Mouse (Mus musculus) mature B cell (primary cell): ENCODE results near the gene Btbd11.
"Not testable (repeated sequence)": the region's sequence is repeated elsewhere in the genome, so short reads cannot be mapped to it uniquely, and the experiment has no call there.

ENCODE experiments used
- in situ Hi-C: fragments of 300-500 bp; cut with MboI; formaldehyde crosslinking; loops from 2 replicates; pipeline ENCODE4 v1.14.3; 2019

Gene Btbd11

GRCm38 (mm10) chr10:85655881-85656280 is 269.3 kb downstream of the Btbd11 start:
- in situ Hi-C loops, result no loop called here

DNA sequence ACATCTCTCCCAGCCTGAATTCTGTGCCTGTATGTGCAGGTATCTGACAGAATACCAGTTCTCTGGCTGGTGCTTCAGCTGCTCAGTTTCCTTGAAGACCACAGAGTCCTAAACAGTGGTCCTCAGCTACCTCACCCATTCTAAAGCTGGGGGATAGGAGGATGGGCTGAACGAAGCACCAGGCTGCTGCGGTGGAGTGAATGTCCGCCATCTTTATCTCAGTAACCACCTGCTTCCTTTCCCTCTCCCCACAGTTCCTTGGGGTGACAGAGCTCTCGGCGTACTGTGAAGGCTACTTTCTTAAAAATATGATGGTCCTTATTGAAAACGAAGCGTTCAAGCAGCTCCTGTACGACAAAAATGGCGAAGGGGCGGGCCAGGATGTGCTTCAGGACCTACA is 271.3 kb downstream of the Btbd11 start:
- in situ Hi-C loops, result no loop called here

DNA sequence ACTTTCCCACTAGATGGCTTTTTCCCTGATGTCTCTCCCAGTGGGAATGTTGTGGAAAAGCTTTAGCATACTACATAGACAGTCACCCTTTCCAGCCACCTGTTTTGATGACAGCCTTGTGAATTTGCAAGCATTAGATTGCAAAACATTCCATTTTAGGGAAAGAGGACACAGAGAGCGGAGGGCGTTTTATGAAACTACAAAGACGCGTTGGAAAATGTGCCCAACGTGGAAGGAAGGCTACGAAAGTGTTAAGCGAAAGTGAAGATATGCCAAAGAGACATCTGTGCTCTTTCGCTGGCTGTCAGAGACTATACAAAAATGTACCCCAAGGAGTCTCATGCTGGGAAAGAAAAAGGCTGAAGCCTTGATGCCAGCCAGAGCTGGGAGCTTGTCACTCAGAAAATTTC is 286.9 kb downstream of the Btbd11 start:
- in situ Hi-C loops, result no loop called here

DNA sequence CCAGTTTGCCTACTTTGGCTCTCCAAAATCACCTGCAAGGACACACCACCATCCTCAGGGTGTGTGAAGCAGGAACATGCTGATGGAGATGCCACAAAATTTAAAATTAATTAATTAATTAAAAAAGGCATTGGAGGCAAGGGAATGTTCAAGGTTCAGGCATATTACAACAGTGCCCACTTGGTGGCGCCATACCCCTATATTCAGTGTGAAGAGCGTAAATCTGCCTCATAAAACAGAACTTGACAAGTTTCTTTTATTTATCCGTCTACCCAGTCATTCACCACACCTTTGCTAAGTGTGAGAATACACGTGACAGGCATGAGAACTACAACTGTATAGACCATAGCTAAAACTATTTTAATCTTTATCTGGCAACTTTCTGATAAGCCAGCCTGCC is 292.0 kb downstream of the Btbd11 start:
- in situ Hi-C loops, result no loop called here

- in situ Hi-C loops, result no loop called here
Observed at GRCm38 (mm10) chr10:85682446-85682845, 295.8 kb downstream of the Btbd11 start.

DNA sequence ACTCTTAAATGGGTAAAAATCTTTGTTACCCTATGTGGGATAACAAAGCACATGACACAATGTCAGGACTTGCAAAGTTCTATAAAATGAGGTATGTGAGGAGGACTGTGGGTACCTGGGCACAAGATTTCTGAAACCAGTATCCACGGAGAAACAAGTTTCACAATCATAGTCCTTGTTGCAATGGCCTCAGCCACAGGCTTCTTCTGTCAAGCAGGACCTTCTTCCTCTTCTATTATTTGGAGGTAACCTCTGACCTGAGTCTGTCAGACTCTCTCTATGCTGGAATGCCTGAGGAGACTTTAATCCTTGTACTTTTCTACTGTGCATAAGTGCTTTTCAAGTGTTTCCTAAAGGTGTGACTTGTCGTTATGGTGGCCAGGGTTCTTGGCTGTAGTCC is 307.8 kb downstream of the Btbd11 start:
- in situ Hi-C loops, result not testable (repeated sequence)

DNA sequence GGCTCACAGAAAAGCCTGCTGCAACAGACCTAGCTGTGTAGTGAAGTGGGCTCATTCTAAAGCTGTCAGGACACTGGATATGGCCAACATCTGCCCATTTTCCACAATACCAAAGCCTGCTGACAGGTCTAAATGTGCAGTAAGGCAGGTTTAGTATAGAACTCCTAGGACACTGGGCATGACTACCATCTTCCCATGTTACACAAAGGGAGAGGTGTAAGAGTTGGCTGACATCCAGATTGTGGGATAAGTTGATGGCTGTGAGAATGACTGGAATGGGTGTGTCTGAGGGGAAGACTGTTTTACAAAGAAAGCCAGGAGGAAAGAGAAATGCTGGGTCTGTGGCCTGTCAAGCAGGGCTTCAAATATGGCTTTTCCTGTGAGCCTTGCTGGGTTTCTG is 313.1 kb downstream of the Btbd11 start:
- in situ Hi-C loops, result no loop called here

DNA sequence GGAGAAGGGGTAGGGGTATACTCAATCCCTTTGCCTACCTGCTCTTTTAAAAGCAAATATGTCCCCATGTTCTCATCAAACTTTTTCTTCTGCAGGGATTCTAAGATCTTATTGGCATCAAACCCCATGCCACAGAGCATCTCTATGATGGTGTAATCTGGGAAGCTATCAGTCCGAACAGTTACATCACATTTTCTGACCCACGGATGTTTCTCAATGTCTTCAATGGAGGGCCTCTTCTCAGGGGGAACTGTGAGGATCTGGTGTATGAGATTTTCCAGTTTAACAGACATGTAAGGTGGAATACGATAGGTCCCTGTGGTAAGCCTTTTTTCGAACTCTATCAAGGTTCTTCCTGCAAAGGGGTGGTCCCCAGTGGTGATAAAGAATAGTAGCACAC is 323.2 kb downstream of the Btbd11 start:
- in situ Hi-C loops, result not testable (repeated sequence)
